Mouse (Mus musculus) thymus, adult 2 months (tissue): ENCODE results near the gene Epha2.

Source experiments
- CTCF ChIP-seq: fragments of 200-500 bp; IDR thresholded peaks from 2 replicates; pipeline ENCODE4 v1.5.1; 2012; ENCODE audit warnings: mild to moderate bottlenecking, control low read depth, low read length, moderate library complexity, borderline replicate concordance; ENCODE audit not compliant: control insufficient read depth, poor library complexity, insufficient read depth; ENCODE audit errors: extremely low read depth
- POLR2A ChIP-seq: fragments of 200-500 bp; IDR thresholded peaks from 2 replicates; pipeline ENCODE4 v1.6.1; 2012; ENCODE audit warnings: mild to moderate bottlenecking, low read length, control low read depth, moderate library complexity; ENCODE audit not compliant: control insufficient read depth, poor library complexity, insufficient read depth; ENCODE audit errors: extremely low read depth

DNA sequence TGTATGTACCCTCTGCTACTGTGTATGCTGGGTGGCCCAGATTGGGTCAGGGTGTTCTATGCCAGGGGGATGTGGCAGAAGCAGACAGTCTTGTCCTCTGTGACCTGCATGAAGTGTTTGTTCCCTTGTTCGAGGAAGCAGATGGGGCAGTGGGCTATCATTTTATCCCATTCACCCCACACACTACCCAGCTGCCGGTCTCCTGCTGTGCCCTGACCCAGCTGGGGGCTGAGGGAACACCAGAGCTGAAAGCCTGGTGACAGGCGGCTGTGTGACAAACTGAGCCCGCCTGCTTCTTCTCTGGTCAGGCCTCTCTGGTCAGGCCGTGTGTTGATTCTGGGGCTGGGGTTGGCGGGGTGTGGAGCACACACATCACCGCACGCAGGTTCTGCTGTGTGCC is 5.0 kb downstream of the Epha2 start:
- TF ChIP-seq CTCF (no peak), POLR2A (no peak)
